Comparison of ENCODE assay signal across 8 mouse cellular contexts in the genomic region with DNA sequence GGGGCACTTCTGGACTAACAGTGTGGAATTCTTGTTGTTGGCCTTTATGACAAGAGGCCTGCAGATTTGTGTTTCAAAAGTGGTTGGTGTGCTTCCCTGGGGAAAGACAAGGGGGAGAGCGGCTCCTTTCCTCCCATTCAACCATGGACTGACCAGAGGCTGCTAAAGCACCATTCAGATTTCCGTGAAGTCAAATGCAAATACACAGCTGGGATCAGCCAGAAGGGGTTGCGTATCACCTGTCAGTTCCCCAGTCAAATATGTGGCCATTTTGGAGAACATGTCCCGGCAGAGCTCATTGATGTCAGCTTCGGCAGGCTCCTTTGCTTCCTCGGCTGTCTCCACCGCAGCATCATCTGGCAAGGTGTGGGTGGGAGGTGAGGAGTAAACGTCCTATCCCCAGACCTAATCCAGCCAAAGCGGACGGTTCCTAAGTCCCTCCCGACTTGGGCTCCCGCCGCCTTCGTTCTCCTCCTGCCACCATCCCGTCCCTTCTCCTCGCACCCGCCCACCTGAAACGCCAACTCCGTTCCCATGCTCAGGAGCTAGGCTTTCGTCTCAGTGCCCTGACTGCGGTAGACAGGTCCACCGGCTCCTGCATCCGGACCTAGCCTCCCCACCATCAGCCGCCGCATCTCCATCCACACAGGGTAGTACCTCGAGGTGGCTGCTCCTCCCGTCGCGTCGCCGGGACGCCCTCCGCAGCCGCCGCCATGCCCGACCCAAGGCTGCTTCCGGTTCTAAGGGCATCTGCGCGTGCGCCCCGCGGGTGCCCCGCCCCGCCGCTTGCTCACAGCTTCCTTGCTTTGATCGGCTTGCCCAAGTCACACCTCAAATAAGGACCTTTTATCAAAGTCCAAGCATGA. TPM values are rescaled to one million over a fixed set of nuclear protein-coding genes. Genes with fewer than 3 reads are reported as not detected.
DNase-seq lines count a peak whose midpoint lies in the region; ATAC-seq and TF ChIP-seq lines count a peak whose summit lies in the region.

TSS of gene Bloc1s2 (minus strand) at position 745 of the 866 bp plus-strand sequence.

- H3K27ac ChIP-seq in cortical plate, adult 2 months (ENCODE audit: insufficient read depth, low read length): peak within 1 kb of the TSS; percentile 65

- H3K4me3 ChIP-seq in cortical plate, adult 2 months (ENCODE audit: insufficient read depth, low read length): peak within 1 kb of the TSS; percentile 83

- peak; percentile 62; the same call in 1 of the 2 replicates for TF ChIP-seq POLR2A in cortical plate, adult 2 months (IDR thresholded peaks at IDR 0.05; ENCODE audit: extremely low read depth, insufficient read depth, low read length)

- DNase-seq in gastrocnemius, postnatal 10 days: peak; percentile 86
- DNase-seq in induced T-regulatory cell, adult 2 months (ENCODE audit: low read depth): peak; percentile 93
- peak; percentile 72 to 90 for DNase-seq in left cerebral cortex, adult 9 months (ENCODE audit: low spot score in 2 of 2)
- DNase-seq in right cerebral cortex, postnatal 14 days: peak; percentile 88
- DNase-seq in urinary bladder, postnatal 36 days (ENCODE audit: low spot score in 2 of 2): peak; percentile 78 to 89

- no peak for TF ChIP-seq CTCF in cortical plate, adult 2 months (IDR thresholded peaks at IDR 0.05; ENCODE audit: extremely low read depth, insufficient read depth, low read length)

- no peaks in the 10 kb centered on the region for H3K4me1 ChIP-seq in cortical plate, adult 2 months (ENCODE audit: control insufficient read depth, insufficient read depth, low read length)

- ATAC-seq in activated CD4-positive, CD25-positive, alpha-beta regulatory T cell, adult 4 months: peak; percentile 88
- ATAC-seq in megakaryocyte progenitor cell, adult 5-6 weeks (replicated peaks; ENCODE audit: poor library complexity): peak; percentile 87

RNA-seq across cellular contexts. Expression of gene Bloc1s2, which starts in this region (rescaled TPM):
- polyA plus RNA-seq in activated CD4-positive, CD25-positive, alpha-beta regulatory T cell, adult 4 months (2017; shearing (Covaris generic)): 100 to 1,000 TPM; 111 to 132 TPM
- polyA plus RNA-seq in cortical plate, adult 2 months (2012; rRNA removed): 89.3 and 91.0 TPM in 2 replicates
- 10 to 100 TPM; 15.8 to 17.8 TPM for total RNA-seq in gastrocnemius, postnatal 10 days (2021)
- 131 and 140 TPM in 2 replicates for total RNA-seq in megakaryocyte progenitor cell, adult 5-6 weeks (2015)
- 79.0 and 96.2 TPM in 2 replicates for total RNA-seq in megakaryocyte progenitor cell, adult 5-6 weeks (2017)

Comparison
In these comparisons a context has a peak if more than half of its experiments do, and no peak if none do; other contexts are left out.
1. Peak in every context shown above with its lines: DNase-seq, ATAC-seq, H3K4me3 ChIP-seq and H3K27ac ChIP-seq.
2. RNA of gene Bloc1s2 (total RNA-seq): 79.0 to 140 TPM in megakaryocyte progenitor cell, adult 5-6 weeks; 15.8 to 17.8 TPM in gastrocnemius, postnatal 10 days; every median in the first group is over 4 times any median in the second.